ENCODE assay signal across 16 mouse cellular contexts in genomic region chr13:46193131-46193530, GRCm38 (mm10).
"Had no signal": no experiment of that assay in that cellular context is flagged by ENCODE, and none has a peak within 500 bp of the region (broad histone marks: within the 10 kb centered on the region; RNA-seq: fewer than 3 reads in every experiment).

No protein-coding gene starts in this region.

- H3K36me3 ChIP-seq: limb, embryonic 12.5 days; limb, embryonic 15.5 days had no signal

- ATAC-seq: intestine, postnatal 0 days; liver, postnatal 0 days; lung, postnatal 0 days had no signal

- H3K9ac ChIP-seq: limb, embryonic 12.5 days; limb, embryonic 15.5 days; liver, embryonic 14.5 days; liver, postnatal 0 days; lung, embryonic 14.5 days had no signal

- H3K4me2 ChIP-seq: limb, embryonic 12.5 days; limb, embryonic 15.5 days; liver, embryonic 11.5 days; lung, embryonic 14.5 days had no signal

- H3K27ac ChIP-seq: kidney, postnatal 0 days; limb, embryonic 12.5 days; limb, embryonic 15.5 days; liver, embryonic 14.5 days; macrophage; stomach, postnatal 0 days had no signal

- H3K9me3 ChIP-seq: limb, embryonic 15.5 days had no signal

- DNase-seq: kidney, adult 2 months; kidney, postnatal 25 days; liver, postnatal 0 days; lung, embryonic 14.5 days; midbrain, embryonic 14.5 days; retina, postnatal 1 day; thymus, postnatal 25 days had no signal

- H3K4me1 ChIP-seq: limb, embryonic 12.5 days; limb, embryonic 15.5 days had no signal

- H3K27me3 ChIP-seq: limb, embryonic 12.5 days; limb, embryonic 15.5 days had no signal

- H3K4me3 ChIP-seq: limb, embryonic 12.5 days; limb, embryonic 15.5 days had no signal
